Mouse (Mus musculus) limb, embryonic 14.5 days (tissue): ENCODE measurements at regions not wholly inside any gene's neighbourhood (a gene's known extent, or its start where the extent isn't known, plus 50 kb on each side); places are given as distances from the start of the nearest gene placed in this dataset.

ENCODE experiments used
- ATAC-seq: fragments of 200-750 bp; cut with Nextera tagmentation; 2 replicates; pipeline ENCODE4 v1.8.0; 2017; ENCODE audit warnings: low read depth, moderate number of reproducible peaks, moderate TSS enrichment; ENCODE audit not compliant: low FRiP score
- DNase-seq: peaks from one replicate; pipeline ENCODE4 v3.0.0-alpha.2; 2015; ENCODE audit warnings: low spot score
- H3K27ac ChIP-seq: fragments of 300-500 bp; sonication (generic); replicated peaks from 2 replicates; pipeline ENCODE4 v1.5.1; 2014; ENCODE audit warnings: low read depth, mild to moderate bottlenecking, low read length, moderate library complexity, mixed read lengths
- H3K27me3 ChIP-seq: fragments of 300-500 bp; sonication (generic); 2 replicates; pipeline ENCODE4 v1.6.1; 2014; ENCODE audit warnings: low read length, mixed read lengths; ENCODE audit not compliant: control insufficient read depth, insufficient read depth
- H3K36me3 ChIP-seq: fragments of 300-500 bp; sonication (generic); 2 replicates; pipeline ENCODE4 v1.6.1; 2014; ENCODE audit warnings: mild to moderate bottlenecking, low read length, moderate library complexity, mixed read lengths; ENCODE audit not compliant: control insufficient read depth, insufficient read depth
- H3K4me1 ChIP-seq: fragments of 300-500 bp; sonication (generic); 2 replicates; pipeline ENCODE4 v1.6.1; 2014; ENCODE audit warnings: antibody characterized with exemption, low read length, mixed read lengths; ENCODE audit not compliant: control insufficient read depth, insufficient read depth
- H3K4me2 ChIP-seq: fragments of 300-500 bp; sonication (generic); replicated peaks from 2 replicates; pipeline ENCODE4 v1.6.1; 2014; ENCODE audit warnings: low read depth, mild to moderate bottlenecking, low read length, moderate library complexity; ENCODE audit not compliant: severe bottlenecking
- H3K4me3 ChIP-seq: fragments of 300-500 bp; sonication (generic); replicated peaks from 2 replicates; pipeline ENCODE4 v1.5.1; 2014; ENCODE audit warnings: low read length
- H3K9ac ChIP-seq: fragments of 300-500 bp; sonication (generic); 2 replicates; pipeline ENCODE4 v1.6.1; 2014; ENCODE audit warnings: mild to moderate bottlenecking, low read depth, low read length, moderate library complexity; ENCODE audit not compliant: severe bottlenecking
- H3K9me3 ChIP-seq: fragments of 300-500 bp; sonication (generic); 2 replicates; pipeline ENCODE4 v1.6.1; 2016; ENCODE audit warnings: low read length; ENCODE audit not compliant: control insufficient read depth
- POLR2A ChIP-seq: fragments of 200-500 bp; IDR thresholded peaks from 2 replicates; pipeline ENCODE4 v1.8.0; 2012; ENCODE audit warnings: inconsistent platforms, mild to moderate bottlenecking, moderate library complexity, borderline replicate concordance; ENCODE audit not compliant: insufficient read depth, insufficient read length; ENCODE audit errors: extremely low read depth
- WGBS: fragments of 180-500 bp; shearing (Covaris S2); extraction: QIAGEN DNeasy Blood & Tissue Kit; methylation state at CpG from one replicate; pipeline ENCODE4 v1.1.7; 2014; 5-methylcytosine and 5-hydroxymethylcytosine counted together

DNA sequence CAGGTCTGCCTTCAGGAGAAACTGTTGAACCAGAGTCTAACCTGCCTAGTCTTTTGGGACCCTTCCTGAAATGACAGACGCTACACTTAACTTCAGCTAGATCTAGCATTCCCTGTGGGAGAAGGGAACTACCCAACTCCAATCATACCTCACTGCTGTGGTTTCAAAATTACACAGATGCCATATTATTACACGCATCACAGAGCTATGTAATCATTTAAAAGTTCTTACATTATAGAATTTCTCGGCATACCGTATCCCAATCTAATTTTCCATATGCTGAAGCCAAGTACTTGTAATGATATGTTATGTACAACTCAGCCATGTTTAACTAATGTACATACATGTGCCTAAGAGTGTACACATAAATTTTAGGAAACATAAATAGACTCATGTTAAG is 128.9 kb upstream of the Pik3r1 start:
- DNase-seq: no peak
- no peak for TF ChIP-seq POLR2A
- WGBS: 75% methylated on average over 4 of the region's 4 CpGs
- no peak overlapping the region for H3K27ac ChIP-seq
- no peak overlapping the region for H3K4me3 ChIP-seq
- peaks cover 3% of the 10 kb centered on the region; the same call in 1 of the 2 replicates for H3K4me1 ChIP-seq
- no peak overlapping the region for H3K4me2 ChIP-seq
- H3K27me3 ChIP-seq: no peaks in the 10 kb centered on the region
- H3K9ac ChIP-seq: no peak overlapping the region
- H3K36me3 ChIP-seq: no peaks in the 10 kb centered on the region
- no peak for ATAC-seq
- H3K9me3 ChIP-seq: no peaks in the 10 kb centered on the region

DNA sequence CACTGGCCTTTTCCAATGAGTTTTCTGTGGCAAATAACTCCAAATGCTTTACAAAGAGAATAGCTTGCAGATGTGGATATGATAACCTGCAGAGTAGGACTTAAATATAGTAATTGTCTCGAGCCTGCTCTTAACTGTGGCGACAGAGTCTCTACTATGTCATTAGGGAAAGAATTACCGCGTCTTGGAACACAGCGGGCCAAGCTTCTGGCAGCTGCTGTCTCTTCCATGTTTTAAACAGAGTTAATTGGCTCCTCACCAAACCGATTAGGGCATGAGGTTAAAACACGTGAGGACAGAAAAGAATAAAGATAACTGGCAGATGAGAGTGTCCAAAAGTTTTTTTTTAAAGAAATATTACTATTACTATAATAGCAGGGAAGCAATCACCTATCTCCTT is 134.2 kb upstream of the Pik3r1 start:
- no peak for ATAC-seq
- no peaks in the 10 kb centered on the region for H3K9me3 ChIP-seq

DNA sequence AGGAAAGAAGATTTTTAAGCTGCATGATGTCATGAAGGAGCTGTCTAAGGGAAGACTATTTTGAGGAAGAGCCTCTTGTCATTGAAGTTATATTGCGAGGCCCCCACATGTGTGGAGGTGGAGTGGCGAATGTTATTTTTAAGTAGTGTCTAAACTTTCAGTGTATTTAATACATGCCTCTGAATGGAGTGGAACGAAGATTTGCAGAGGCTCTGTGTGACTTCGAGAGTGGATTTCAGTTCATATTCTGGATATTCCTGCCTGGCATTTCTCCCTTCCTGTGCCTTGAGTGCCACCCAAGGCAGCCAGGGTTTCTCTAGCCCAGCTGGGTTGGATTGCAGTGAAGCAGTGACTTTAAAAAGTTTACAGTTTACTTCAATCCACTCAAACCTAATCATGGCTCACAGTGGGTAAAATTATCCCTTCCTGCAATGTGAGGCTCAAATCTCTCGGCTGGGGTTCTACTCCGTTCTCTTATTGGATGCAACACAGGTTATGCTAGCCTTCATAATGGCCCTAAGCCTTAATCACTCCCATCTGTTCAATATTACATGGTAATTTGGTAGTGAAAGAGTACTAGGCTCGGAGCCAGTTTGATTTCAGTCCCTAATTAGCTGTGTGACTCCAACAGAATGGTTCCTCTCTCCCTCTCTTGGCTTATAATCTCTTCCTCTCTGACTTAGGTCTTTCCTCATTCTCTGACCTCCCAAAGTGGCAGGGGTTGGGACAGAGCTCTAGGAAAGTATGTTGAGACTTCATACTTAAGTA is 138.1 kb upstream of the Pik3r1 start:
- H3K27ac ChIP-seq: 0 out of 2 replicates have a peak overlapping the region, but pooled peaks have one; percentile 40
- no peak overlapping the region for H3K4me2 ChIP-seq
- no peaks in the 10 kb centered on the region for H3K9me3 ChIP-seq
- no peak overlapping the region for H3K4me3 ChIP-seq
- ATAC-seq (peak; percentile 63; the same call in 1 of the 2 replicates), DNase-seq (peak; percentile 80)
- no peak overlapping the region for H3K9ac ChIP-seq
- no peaks in the 10 kb centered on the region for H3K36me3 ChIP-seq
- TF ChIP-seq POLR2A: no peak
- WGBS: 44% methylated on average over 7 of the region's 7 CpGs
- H3K4me1 ChIP-seq: no peaks in the 10 kb centered on the region
- no peaks in the 10 kb centered on the region for H3K27me3 ChIP-seq

More for the DNA sequence above, 134.2 kb upstream of the Pik3r1 start:
- no peak overlapping the region for H3K4me3 ChIP-seq
- H3K9ac ChIP-seq: no peak overlapping the region
- H3K4me1 ChIP-seq: no peaks in the 10 kb centered on the region
- WGBS: 25% methylated on average over 7 of the region's 7 CpGs
- H3K27ac ChIP-seq: no peak overlapping the region
- H3K4me2 ChIP-seq: no peak overlapping the region
- no peaks in the 10 kb centered on the region for H3K36me3 ChIP-seq
- no peaks in the 10 kb centered on the region for H3K27me3 ChIP-seq
- DNase-seq: peak; percentile 22
- no peak for TF ChIP-seq POLR2A

DNA sequence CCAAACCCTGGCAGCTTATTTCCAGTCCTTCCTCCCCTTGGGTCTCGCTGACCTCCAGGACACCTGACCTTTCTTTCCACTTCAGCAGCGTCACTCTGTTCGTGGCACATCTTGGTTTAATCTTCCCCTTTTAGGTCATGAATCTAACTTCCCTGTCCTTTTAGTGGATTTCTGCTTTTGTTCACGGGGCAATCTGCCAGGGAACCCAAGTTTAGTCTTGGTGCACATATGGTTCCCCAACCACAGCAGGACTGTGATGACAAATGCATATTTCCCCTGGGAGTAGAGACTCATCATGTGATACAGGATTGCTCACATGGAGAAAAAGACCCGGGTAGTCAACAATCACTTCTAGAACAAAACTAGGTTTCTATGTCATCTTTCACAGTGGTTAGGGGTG is 141.0 kb upstream of the Pik3r1 start:
- no peaks in the 10 kb centered on the region for H3K27me3 ChIP-seq
- no peak overlapping the region for H3K4me3 ChIP-seq
- TF ChIP-seq POLR2A: no peak
- no peaks in the 10 kb centered on the region for H3K36me3 ChIP-seq
- H3K4me1 ChIP-seq: no peaks in the 10 kb centered on the region
- DNase-seq: peak; percentile 11
- 62% methylated on average over 5 of the region's 5 CpGs for WGBS
- no peak overlapping the region for H3K4me2 ChIP-seq
- H3K9me3 ChIP-seq: no peaks in the 10 kb centered on the region
- no peak for ATAC-seq
- H3K27ac ChIP-seq: no peak overlapping the region
- no peak overlapping the region for H3K9ac ChIP-seq

DNA sequence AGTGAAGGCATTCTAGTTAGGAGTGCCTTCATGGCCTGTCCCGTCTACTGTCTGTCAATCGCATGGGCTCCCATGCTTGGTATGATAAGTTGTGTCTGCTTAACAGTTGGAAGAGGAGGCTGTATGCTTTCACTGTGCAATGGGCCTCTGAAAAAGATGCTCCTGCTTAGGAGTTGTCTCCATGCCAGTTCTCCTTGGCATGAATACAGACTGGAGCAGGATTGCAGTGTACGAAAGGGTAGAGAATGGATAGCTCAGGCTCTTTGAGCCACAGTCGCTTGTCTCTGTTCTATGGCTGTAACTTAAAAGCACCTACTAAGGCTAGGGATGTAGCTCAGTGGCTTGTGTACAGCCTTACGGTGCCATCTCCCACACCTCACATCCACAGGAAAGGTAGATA is 142.7 kb upstream of the Pik3r1 start:
- H3K27ac ChIP-seq: no peak overlapping the region
- ATAC-seq: no peak
- no peaks in the 10 kb centered on the region for H3K27me3 ChIP-seq
- no peak overlapping the region for H3K9ac ChIP-seq
- no peak overlapping the region for H3K4me2 ChIP-seq
- WGBS: 99% methylated on average over 5 of the region's 5 CpGs
- no peaks in the 10 kb centered on the region for H3K36me3 ChIP-seq
- H3K4me3 ChIP-seq: no peak overlapping the region
- DNase-seq: no peak
- 0 out of 2 replicates have a peak, but pooled peaks cover 6% of the 10 kb centered on the region for H3K4me1 ChIP-seq
- no peaks in the 10 kb centered on the region for H3K9me3 ChIP-seq
- TF ChIP-seq POLR2A: no peak

DNA sequence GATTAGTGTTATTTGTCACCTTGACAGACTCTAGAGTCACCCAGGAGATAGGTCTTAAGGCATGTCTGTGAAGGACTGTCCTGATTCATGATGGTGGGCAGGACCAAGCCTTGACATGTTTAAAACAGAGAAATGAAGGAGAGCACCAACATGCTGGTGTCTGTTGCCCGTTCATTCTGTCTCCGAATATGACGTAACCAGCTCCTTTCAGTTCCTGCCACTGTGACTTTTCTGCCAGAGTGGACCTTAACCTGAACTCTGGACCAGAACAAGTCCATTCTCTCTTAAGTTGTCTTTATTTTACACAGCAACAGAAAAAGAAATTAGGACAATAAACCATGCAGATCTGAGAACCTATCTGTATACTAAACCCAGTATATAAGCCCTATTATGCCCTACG is 146.1 kb upstream of the Pik3r1 start:
- H3K27me3 ChIP-seq: no peaks in the 10 kb centered on the region
- peaks cover 15% of the 10 kb centered on the region for H3K4me1 ChIP-seq
- DNase-seq: no peak
- H3K36me3 ChIP-seq: no peaks in the 10 kb centered on the region
- H3K27ac ChIP-seq: no peak overlapping the region
- H3K9me3 ChIP-seq: no peaks in the 10 kb centered on the region
- 78% methylated on average over 4 of the region's 4 CpGs for WGBS
- no peak overlapping the region for H3K9ac ChIP-seq
- no peak overlapping the region for H3K4me2 ChIP-seq
- no peak overlapping the region for H3K4me3 ChIP-seq
- TF ChIP-seq POLR2A: no peak
- ATAC-seq: no peak
